Mouse (Mus musculus): ENCODE data around the gene Ryr3.
A peak's percentile ranks its signal among the peaks of the same experiment; 100 is the strongest.
"Not testable (repeated sequence)": the region's sequence is repeated elsewhere in the genome, so short reads cannot be mapped to it uniquely, and the experiment has no call there.

Ryr3 gene

DNA sequence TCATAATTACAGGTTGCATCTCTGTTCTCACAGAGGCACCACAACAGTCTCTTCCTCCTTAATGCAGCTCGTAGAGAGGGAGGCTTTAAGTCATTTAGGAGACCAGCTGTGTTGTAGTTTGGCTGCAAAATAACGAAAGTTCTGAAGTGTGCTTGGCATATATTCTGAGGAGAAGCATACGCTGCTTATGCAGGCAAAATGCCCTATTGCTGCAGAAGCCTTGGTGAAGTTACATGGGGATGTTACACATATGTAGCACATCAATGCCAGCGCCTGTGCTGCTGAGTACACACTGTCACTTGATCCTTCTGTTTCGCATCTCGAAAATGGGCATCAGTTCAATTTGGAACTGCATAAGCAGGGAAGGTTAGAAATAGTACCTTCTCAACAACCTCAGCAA is 112.3 kb downstream of the Ryr3 start:
- no peak for DNase-seq (ENCODE audit: extremely low spot score)

DNA sequence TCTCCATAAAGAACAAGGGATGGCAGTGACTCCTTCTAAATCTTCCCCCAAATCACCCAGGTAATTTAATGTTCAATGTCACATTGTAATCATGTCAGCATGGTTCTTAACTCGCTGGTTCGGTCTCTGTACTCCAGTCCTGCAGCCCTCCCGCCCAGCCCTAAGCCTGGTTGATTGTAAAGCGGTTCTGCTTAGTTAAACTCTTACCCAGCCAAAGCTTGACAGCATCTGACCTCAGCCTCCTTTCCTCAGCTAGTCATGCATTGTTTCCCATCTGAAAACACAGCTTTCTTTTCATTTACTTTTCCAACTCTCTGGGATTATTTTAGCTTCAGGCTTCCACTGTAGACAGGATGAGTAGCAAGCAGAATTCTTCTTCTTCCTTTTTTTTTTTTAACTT is 121.7 kb downstream of the Ryr3 start:
- DNase-seq (ENCODE audit: extremely low spot score), result no peak

DNA sequence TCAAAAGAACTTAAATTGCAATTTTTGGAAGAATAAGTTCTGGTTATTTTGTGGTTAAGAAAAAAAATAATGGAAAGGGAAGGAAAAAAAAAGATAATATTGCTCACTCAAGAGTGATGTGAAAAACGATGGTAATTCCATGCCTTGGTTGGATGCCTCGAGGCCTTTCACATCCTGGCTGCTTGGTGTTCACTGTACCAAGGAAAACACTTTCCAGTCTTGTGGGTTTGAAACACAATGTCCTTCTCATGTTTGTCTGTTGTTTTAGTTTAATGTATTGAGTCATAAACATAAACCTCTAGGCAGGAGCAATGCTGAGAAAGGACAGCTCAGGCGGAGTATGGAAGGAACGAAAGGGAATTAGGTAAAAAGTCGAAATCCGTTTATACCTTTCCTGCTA is 122.8 kb downstream of the Ryr3 start:
- DNase-seq (ENCODE audit: extremely low spot score), result no peak

DNA sequence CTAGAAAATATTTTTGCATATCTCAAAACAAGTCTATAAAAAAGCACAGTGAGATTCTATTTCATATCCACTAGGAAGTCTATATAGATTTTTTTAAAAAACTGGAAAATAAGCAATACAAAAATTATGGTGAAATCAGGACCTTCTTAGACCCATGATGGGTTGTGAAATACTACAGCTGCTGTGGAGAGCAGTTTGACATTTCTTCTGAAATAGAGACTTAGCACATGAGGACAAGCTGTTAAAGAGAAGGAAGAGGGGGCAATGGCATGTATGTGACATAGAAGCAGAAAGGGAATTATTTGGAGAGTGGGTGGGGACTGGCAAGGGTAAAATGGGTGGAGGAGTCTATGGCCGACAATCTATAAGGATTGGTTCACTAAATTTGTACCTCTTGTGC is 124.1 kb downstream of the Ryr3 start:
- DNase-seq (ENCODE audit: extremely low spot score), result no peak

DNA sequence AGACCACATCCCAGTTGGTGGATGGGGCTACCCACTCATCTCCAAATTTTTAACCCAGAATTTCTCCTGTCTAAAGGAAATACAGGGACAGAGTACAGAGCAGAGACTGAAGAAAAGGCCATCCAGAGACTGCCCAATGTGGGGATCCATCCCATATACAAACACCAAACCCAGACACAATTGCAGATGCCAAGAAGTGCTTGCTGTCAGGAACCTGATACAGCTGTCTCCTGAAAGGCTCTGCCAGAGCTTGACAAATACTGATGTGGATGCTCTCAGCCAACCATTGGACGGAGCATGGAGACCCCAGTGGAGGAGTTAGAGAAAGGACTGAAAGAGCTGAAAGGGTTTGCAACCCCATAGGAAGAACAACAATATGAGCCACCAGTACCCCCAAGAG is 125.6 kb downstream of the Ryr3 start:
- not testable (repeated sequence) for DNase-seq (ENCODE audit: extremely low spot score)

DNA sequence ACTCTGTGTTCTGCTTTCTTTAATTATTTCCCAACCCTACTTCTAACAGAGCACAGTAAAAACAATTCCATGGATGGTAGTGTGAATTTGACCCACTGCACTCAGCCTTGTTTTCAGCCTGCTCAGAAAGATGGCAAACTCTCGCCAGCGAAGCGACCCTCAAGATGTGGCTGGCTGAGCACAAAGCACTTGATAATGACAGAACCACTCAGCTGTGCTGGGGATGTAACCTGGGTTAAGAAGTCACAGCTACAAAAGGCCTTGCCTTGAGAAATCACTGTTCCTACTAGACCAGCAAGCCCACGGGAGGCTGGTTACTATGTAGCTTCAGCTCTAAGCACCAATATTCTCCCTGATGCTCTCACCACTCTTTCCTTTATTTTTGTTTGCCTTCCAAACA is 140.5 kb downstream of the Ryr3 start:
- DNase-seq (ENCODE audit: extremely low spot score), result no peak

DNA sequence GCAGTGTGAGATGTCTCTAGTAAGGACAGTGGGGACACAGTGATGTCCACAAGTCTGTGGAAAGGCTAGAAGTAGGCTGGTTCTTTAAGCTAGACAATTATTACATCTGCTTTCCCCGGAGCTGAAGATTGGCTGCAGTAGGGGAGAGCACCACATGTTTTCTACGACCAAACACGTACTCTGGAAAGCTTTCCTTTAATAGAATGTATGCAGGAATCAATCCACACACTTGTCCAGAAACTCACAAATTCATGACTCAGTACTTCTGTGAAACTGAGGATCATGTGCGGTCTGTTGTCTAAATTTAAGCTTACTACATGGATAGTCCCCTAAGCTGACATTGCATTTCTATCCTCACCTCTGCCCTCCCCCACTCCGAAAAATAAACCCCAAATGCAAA is 157.5 kb downstream of the Ryr3 start:
- DNase-seq (ENCODE audit: extremely low spot score), result no peak

DNA sequence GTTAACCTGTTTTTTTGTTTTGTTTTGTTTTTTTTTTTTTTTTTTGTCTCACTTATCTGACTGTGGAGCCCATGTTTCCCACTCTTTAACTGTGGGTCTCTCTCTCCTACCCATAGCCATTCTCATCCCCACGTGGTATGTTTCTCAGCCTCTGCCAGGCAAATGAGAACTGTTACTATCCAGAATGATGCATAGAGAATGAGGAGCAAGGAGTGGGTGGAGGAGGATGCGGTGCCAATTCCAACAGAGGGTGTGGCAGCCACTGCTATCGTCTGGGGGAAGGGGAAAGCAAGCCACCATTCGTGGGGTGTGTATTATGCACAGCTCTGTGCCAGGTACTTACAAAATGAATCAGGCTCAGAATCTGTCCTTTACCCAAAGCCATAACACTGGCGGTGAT is 158.0 kb downstream of the Ryr3 start:
- DNase-seq (ENCODE audit: extremely low spot score), result no peak

DNA sequence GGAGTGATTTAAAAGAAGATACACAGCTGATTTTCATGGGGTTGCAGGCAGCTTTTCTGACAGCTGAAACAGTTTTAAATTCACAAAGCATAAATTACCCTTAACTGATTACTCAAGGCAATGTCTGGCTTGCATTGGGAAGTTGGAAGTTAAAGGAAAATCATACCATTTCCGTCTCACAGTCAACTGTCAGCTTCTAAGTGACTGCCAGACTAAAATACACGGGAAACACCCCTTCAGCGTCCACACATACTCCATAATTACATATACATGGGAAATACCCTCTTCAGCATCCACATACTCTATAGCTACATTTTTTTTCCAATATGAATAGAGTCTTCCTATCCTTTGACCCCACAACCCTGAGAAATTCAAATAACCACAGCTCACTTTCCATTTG is 158.8 kb downstream of the Ryr3 start:
- no peak for DNase-seq (ENCODE audit: extremely low spot score)

DNA sequence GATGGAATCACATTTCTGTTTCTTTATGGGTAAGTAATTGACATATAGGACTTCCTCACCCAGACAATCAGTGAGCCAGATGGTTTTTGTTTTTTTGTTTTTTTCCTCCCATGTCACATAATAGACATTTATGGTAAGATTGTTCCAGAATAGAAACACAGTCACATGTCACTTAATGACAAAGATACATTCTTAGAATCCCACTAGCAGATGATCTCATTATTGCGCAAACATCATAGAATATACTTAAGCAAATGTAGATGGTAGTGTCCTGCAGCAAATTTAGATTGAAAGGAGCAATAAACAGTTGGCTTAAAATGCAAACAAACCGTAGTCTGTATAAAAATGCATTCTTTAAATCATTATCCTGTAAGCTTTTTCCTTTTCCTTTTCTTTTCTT is 161.3 kb downstream of the Ryr3 start:
- no peak for DNase-seq (ENCODE audit: extremely low spot score)

DNA sequence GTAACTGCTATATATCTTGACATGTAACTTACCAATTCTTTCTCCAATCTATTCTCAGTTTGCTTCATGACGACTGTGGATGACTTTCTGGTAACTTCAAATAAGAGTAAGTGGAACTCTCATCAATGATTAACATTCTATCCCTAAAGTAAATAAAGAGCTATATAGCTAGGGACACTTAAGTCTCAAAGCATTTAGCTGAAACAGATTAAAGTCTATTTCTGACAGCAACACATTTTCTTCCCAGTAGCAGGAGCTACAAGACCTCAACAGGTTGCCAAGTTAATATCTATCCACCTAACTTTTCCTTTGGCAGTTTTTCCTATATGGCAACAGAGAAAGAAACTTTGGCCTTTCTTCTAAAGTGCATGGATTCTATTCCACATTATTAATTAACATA is 167.1 kb downstream of the Ryr3 start:
- no peak for DNase-seq (ENCODE audit: extremely low spot score)

DNA sequence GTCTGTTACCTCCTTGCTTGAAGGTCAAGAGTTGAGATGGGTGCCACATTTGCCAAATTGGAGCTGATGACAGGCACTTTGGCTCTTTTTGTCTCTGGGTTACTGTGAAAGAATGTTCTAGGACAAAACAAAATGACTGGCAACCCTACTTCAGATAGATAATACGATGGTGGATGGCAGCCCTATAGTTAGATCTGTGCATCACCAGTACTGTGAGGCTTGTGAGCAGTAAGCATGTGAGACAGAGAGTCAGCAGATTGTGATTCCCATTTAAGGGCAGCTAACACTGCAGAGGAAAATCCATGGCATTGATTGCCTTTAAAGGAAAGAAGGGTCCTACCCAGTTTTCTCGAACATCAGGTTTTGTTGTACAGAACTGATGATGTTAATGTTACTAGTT is 180.3 kb downstream of the Ryr3 start:
- no peak for DNase-seq (ENCODE audit: extremely low spot score)

DNA sequence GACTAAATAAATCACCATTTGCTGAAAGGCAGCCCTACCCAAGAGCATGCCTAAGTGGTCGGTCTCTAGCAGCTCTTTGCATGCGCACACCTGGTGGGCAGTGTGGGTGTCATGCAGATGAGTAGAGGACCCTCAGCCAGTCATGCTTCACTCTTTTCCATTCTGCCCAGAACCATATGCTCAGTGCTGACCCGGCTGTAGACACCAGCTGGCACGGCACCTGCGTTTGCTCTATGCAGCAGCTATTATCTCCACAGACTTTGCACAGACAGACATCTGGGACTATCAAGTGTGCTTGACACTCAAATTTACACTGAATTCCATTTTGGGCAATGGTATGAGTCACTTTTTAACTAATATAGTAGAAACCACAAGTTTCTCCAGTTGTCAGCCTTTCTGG is 186.2 kb downstream of the Ryr3 start:
- no peak for DNase-seq (ENCODE audit: extremely low spot score)

DNA sequence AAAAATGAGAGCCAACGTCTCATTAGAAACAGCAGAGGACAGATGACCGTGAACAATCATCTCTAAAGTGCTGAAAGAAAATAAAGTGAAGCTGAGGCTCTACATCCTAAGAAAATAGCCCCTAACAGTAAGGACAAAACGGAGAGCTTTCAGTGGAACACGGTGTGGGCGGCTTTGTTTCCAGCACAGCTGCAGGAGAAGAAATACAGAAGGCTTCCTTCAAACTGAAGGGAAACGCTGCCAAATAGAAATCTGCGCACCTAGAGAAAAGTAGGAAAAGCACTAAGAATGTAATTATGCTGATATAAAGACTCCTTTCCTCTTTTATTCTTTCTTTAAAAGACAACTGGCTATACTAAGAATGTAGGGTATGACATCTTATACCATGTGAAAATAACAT is 197.0 kb downstream of the Ryr3 start:
- no peak for DNase-seq (ENCODE audit: extremely low spot score)

DNA sequence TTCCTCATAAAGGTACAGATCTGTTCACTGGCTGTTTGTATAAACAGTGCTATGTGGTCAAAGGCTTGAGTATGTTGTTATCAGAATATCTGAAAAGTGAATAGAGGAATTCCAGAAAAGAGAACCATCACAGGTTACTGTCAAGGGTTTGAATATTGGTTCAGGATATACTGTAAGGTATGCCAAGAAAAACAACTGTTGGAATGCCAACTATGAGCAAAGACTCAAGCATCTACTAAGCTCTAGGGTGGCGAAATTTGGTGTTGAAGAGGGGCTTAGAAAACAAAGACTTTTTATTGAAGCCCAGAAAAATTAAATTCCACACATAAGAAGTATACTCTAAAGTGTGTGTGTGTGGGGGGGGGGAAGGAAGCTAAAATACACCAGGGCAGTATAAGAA is 198.6 kb downstream of the Ryr3 start:
- no peak for DNase-seq (ENCODE audit: extremely low spot score)

DNA sequence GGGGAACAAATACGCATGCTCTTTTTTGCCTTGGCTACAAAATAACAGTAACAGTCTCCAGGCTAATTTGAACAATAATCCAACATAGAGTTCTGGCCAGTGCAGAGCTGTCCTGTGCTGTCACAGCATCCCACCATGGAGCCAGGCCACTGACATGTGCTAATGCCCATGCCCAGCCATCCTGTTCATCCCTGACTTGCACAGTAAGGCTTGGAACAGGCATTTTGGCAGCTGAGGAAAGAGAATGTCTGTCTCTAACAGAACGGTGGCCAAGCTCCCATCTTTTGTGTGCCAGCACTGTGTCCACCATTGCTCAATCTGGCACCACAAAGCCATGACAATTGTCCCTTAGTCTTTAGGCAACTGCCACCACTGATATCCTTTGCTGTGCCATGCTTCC is 200.7 kb downstream of the Ryr3 start:
- DNase-seq (ENCODE audit: extremely low spot score), result no peak

DNA sequence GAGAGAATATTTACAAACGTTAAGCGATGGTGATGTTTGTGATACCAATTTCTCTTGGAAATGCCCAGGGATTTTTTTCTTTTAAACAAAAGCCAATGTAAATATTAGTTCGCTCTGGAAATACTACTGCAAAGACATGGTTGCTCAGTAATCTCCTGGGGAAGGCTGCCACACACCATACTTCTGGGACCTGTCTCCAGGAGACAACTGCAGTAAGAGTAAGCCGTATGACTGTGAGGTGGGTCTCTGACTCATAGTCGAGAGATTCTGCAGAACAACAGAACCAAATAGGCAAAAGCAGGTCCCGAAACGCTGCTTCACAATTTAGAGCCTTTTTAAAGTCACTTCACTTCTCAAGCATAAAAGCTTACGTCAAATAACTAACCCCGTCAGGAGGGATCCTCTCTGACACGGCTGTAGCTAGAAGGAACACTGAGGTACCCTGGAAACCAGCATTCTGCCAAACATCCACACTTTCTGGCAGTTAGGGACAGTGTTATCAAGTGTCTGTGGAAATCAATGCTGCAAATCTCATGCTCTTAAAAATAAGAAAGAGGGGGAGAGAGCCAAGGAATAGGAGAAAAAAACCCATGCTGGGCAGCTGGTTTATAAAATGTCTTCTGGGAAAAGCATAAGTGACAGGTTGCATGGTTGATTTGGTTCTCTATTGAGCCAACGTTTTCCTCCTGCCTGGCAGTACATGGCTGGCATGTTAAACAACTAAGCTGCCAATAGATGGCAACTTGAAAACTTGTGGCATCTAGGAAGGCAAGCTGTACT is 207.7 kb downstream of the Ryr3 start:
- DNase-seq (ENCODE audit: extremely low spot score), result no peak

DNA sequence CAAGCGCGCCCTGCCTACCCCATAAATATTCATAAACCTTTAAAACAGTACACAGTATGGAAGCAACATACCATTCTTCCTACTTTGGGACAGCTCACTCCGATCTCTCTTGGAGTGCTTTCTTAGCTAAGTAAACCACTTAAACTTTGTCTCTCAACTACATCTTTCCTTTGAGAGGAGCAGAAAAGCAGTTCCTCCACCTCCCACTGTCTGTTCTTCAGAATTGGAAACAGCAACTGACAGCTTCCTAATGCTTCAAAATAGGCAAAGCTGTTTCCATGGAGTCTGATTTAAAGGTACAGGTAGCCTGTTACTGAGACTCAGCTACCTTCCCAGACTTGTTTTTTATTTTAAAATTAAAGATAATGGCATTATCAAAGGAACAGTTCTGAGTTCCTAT is 218.4 kb downstream of the Ryr3 start:
- no peak for DNase-seq (ENCODE audit: extremely low spot score)

DNA sequence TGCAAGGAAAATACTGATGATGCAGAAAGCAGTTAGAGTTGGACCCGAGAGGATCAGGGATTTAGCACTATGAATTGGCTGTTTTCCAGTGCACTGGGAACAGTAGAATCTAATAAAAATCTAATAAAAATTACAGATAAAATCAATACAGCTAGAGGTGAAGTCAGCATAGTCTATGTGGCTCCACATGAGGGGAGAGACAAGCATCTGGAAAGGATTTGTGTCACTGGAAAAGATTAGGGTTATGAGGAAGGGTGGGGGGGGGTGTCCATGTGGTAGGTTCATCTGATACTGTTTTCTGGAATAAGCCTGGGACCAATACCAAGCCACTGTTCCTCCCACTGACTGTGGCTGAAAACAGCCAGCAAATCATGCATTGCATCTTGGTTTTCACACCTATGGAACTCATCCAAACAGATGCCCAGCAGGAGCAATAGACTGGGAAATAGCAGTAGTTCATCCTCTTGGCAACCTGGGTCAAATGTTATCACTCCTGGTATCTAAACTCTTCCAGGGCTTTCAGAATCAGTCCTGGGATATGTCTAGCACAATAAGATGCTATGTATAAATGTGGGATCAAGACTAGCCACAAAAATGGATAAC is 233.9 kb downstream of the Ryr3 start:
- DNase-seq (ENCODE audit: extremely low spot score), result peak; percentile 12

DNA sequence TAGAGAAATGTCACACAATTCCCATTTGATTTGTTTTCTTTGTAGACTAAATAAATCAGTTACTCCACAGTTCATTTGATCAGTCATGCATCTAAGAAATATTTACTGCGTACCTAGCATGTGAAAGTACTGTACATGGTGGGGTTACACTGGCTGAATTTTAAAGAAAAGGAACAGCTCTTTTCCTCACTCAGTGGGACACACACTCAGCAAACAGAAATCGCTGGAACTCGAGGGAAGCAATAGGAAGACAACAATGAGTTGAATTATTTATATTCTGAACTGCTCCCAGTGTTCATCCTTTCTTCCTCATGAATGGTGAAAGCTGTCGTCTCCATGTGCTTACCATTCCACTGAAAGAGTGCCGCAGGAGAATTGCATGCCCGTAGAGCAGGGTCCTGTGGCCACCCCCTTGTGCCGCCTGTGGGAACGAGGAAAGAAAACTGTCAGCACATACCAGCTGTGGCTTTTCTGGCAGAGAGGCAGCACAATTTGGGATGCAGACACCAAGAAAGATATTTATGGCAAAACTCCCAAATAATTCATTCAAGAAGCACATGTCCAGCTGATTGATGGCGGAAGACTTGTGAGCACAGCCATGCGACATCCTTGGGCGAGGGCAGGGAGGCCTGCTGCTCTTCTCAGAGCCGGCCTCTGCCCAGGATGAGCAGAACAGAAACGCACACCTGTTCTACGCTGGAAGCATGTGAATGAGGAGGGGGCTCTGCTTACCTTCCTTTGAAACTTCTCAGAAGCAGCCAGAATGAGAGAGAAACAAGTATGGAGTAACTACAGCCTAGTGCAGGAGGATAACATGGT is 249.9 kb downstream of the Ryr3 start:
- DNase-seq (ENCODE audit: extremely low spot score), result no peak

DNA sequence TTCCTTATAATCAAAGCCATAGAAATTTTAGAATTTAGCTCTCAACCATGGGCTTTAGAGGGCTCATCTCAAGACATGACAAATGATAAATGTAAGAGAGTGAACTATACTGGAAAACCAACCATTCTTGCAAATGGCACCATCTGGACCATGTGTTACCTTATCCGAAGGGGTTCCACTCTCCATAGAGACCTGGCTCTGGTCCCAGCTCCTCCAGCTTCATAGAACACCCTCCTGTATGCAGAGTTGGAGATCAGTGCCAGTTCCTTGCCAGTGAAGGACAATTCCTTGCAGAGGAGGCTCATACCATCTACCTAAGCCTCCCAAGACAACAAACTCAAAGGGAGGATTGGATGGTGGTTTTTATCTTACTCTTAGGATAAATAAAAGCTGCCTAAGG is 268.0 kb downstream of the Ryr3 start:
- DNase-seq (ENCODE audit: extremely low spot score), result no peak

DNA sequence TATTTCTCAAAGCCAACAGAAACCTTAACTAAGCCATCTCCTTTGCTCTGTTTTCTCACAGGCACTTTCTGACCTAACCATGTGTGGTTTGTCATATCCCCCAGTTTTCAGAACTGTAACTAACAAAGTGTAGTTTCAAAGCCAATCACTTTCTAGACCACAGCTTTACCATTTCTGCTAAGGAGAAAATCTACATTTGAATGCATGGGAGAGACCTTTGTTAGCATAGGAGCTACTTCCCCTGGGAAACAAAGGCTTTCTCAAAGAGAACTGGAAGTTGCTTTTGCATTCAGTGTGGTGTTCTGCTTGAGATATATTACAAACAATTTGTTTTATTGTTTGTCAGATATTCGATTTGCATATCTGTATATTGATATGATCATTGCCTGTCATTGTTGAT is 285.1 kb downstream of the Ryr3 start:
- no peak for DNase-seq (ENCODE audit: extremely low spot score)

DNA sequence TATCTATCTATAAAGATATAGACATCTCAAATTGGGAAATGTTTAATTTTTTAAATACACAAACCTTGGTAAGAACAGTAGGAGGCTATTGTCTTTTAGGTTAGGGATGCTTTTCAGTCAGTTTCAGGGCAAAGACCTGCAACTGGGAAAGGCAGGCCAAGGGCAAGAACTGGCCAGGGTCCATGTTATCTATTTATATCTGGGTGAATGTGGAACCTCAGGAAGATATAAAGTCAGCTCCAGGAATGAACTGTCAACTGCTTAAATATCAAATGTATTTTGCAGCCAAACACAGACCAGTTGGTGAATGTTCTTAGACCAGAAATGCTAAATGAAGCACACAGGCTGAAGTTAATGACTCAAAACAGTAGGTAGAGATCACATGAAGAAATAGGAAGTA is 303.1 kb downstream of the Ryr3 start:
- no peak for DNase-seq (ENCODE audit: extremely low spot score)

Measured in embryo, embryonic 9.5 days (tissue).